Mouse (Mus musculus) midbrain, postnatal 0 days (tissue): ENCODE measurements around the gene Sin3b. TPM values are rescaled to one million over a fixed set of nuclear protein-coding genes. Genes with fewer than 3 reads are reported as not detected.

Experiments used
- ATAC-seq: fragments of 200-750 bp; cut with Nextera tagmentation; 2 replicates; pipeline ENCODE4 v1.8.0; 2017; ENCODE audit warnings: moderate number of reproducible peaks, mild to moderate bottlenecking, moderate TSS enrichment, moderate library complexity; ENCODE audit not compliant: low FRiP score
- DNase-seq: peaks from one replicate; pipeline ENCODE4 v3.0.0-alpha.2; 2015; ENCODE audit warnings: low spot score
- H3K27ac ChIP-seq: fragments of 300-500 bp; sonication (generic); 2 replicates; pipeline ENCODE4 v1.5.1; 2014; ENCODE audit warnings: low read depth, mild to moderate bottlenecking, low read length, mixed read lengths
- H3K27me3 ChIP-seq: fragments of 300-500 bp; sonication (generic); 2 replicates; pipeline ENCODE4 v1.6.1; 2014; ENCODE audit warnings: low read length, control low read depth, mixed read lengths; ENCODE audit not compliant: insufficient read depth
- H3K36me3 ChIP-seq: fragments of 300-500 bp; sonication (generic); 2 replicates; pipeline ENCODE4 v1.6.1; 2014; ENCODE audit warnings: low read length, control low read depth, mixed read lengths; ENCODE audit not compliant: insufficient read depth
- H3K4me1 ChIP-seq: fragments of 300-500 bp; sonication (generic); 2 replicates; pipeline ENCODE4 v1.6.1; 2014; ENCODE audit warnings: mild to moderate bottlenecking, control low read depth, antibody characterized with exemption, low read length, mixed read lengths; ENCODE audit not compliant: insufficient read depth
- H3K4me2 ChIP-seq: fragments of 300-500 bp; sonication (generic); 2 replicates; pipeline ENCODE4 v1.6.1; 2014; ENCODE audit warnings: low read depth, mild to moderate bottlenecking, low read length, mixed read lengths; ENCODE audit not compliant: poor library complexity, severe bottlenecking
- H3K4me3 ChIP-seq: fragments of 300-500 bp; sonication (generic); 2 replicates; pipeline ENCODE4 v1.5.1; 2014; ENCODE audit warnings: low read depth, mild to moderate bottlenecking, low read length, moderate library complexity
- H3K9ac ChIP-seq: fragments of 300-500 bp; sonication (generic); replicated peaks from 2 replicates; pipeline ENCODE4 v1.6.1; 2014; ENCODE audit warnings: mild to moderate bottlenecking, low read length, moderate library complexity, mixed read lengths; ENCODE audit not compliant: poor library complexity, severe bottlenecking
- H3K9me3 ChIP-seq: fragments of 300-500 bp; sonication (generic); 2 replicates; pipeline ENCODE4 v1.6.1; 2016; ENCODE audit warnings: low read length, control low read depth
- CTCF ChIP-seq: IDR thresholded peaks from 2 replicates; pipeline ENCODE4 v1.5.1; 2016; ENCODE audit warnings: antibody characterized with exemption, mild to moderate bottlenecking
- WGBS: fragments of 180-500 bp; shearing (Covaris S2); extraction: QIAGEN DNeasy Blood & Tissue Kit; methylation state at CpG from one replicate; pipeline ENCODE4 v1.1.7; 2014; 5-methylcytosine and 5-hydroxymethylcytosine counted together
- polyA plus RNA-seq: library from polyadenylated mRNA; unstranded; fragments of >200 nt; fragmentation: Nextera tagmentation; extraction: Ambion mirVana; gene quantifications from 2 replicates; pipeline ENCODE4 v1.2.1, GENCODE M21; 2015
- total RNA-seq: library from RNA; depleted of rRNA; stranded (reverse); fragments of >200 nt; gene quantifications from 2 replicates; pipeline ENCODE4 v1.2.3, GENCODE M21; 2014

The Sin3b gene
- total and polyA plus RNA-seq, 2 experiments from 2014 or later, result 234 to 256 TPM

DNA sequence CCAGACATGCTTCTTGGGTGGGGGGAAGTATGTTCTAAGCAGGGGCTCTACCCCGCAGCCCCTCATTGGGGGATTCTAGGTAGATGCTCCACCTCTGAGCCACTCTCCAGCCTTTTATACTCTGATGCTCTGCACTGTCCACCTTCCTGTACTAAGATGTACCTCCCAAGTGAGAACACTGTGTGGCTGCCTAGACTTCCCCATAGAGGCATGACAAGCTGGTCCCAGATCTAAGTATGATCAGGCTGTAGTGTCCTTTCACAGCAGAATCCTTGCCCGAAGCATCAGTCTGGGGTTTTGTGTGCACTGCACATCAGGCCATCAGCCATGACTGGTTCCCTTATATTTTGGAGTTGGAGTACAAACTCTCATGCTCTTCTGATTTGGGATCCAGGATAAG, 32.9 kb downstream of the Sin3b start:
- DNase-seq, result no peak

DNA sequence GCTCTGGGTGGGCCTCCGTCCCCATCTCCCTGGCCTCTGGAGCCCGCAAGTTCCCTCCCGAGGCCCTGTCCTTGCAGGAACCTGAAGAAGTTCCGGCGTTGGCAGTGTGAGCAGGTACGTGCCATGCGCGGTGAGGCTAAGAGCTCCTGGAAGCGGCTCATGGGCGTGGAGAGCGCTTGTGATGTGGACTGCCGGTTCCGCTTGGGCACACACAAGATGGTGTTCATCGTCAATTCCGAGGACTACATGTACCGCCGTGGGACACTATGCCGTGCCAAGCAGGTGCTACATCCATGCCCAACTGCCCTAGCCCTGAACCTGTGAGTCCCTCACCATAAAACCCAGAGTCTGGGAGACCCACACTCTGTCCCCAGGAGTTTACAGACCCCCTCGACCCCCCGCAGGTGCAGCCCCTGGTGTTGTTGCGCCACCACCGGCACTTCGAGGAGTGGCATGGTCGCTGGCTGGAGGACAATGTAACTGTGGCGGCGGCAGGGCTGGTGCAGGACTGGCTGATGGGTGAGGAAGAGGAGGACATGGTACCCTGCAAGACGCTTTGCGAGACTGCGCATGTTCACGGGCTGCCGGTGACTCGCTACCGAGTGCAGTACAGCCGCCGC, 33.8 kb downstream of the Sin3b start:
- H3K4me1 ChIP-seq, result no peaks in the 10 kb centered on the region
- H3K9me3 ChIP-seq, result no peaks in the 10 kb centered on the region
- H3K36me3 ChIP-seq, result peaks cover 54% of the 10 kb centered on the region
- H3K27ac ChIP-seq, result no peak overlapping the region
- H3K4me3 ChIP-seq, result no peak overlapping the region
- H3K4me2 ChIP-seq, result no peak overlapping the region
- DNase-seq (no peak), ATAC-seq (no peak)
- no peak overlapping the region for H3K9ac ChIP-seq
- no peaks in the 10 kb centered on the region for H3K27me3 ChIP-seq
- WGBS, result 97% methylated on average over 34 of the region's 35 CpGs
- TF ChIP-seq CTCF, result no peak

More for the DNA sequence above, 32.9 kb downstream of the Sin3b start:
- Histone ChIP-seq H3K4me1 (no peaks in the 10 kb centered on the region), H3K4me2 (no peak overlapping the region), H3K4me3 (no peak overlapping the region), H3K27ac (no peak overlapping the region), H3K36me3 (peaks cover 61% of the 10 kb centered on the region), H3K9me3 (no peaks in the 10 kb centered on the region), H3K27me3 (no peaks in the 10 kb centered on the region), H3K9ac (no peak overlapping the region)
- 100% methylated on average over 2 of the region's 2 CpGs for WGBS
- no peak for ATAC-seq
- no peak for TF ChIP-seq CTCF

DNA sequence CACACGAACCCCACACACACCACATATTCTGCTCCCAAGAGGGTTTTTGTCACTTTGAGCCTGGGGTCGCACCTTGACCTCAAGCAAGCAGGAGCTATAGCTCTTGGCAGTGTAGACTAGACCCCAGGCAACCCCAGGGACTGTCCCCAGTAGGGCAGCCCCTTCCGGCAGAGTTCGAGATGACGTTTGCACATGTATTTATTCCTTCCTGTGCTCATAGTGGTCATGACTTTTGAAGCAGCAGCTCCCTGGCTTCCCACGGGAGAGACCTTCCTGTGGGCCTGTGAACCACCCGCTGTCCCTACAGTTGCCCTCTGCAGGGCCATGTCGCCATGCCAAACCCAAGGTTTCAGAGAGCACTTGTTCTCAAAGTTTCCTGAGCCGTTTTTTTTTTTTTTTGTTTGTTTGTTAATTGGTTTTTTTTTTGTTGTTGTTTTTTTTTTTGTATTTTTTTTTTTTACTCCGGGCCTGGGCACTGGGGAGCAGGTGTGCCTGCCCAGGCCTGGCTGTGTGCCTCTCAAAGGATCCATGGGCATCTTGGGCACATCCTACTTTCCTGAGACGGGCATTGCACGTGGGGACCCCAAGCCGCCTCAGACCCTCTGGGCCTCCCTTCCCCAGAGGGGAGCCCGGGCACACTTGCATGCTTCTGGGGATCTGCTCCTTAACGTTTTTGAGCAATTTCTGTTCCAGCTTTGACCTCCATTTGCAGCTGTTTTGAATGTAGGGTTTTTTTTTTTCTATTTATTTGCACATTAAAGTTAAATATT, 34.5 kb downstream of the Sin3b start:
- Histone ChIP-seq H3K36me3 (peaks cover 46% of the 10 kb centered on the region), H3K4me3 (no peak overlapping the region), H3K27me3 (no peaks in the 10 kb centered on the region), H3K9ac (no peak overlapping the region), H3K4me1 (no peaks in the 10 kb centered on the region), H3K9me3 (no peaks in the 10 kb centered on the region), H3K27ac (no peak overlapping the region), H3K4me2 (no peak overlapping the region)
- WGBS, result 88% methylated on average over 15 of the region's 15 CpGs
- ATAC-seq (no peak), DNase-seq (no peak)
- no peak for TF ChIP-seq CTCF

DNA sequence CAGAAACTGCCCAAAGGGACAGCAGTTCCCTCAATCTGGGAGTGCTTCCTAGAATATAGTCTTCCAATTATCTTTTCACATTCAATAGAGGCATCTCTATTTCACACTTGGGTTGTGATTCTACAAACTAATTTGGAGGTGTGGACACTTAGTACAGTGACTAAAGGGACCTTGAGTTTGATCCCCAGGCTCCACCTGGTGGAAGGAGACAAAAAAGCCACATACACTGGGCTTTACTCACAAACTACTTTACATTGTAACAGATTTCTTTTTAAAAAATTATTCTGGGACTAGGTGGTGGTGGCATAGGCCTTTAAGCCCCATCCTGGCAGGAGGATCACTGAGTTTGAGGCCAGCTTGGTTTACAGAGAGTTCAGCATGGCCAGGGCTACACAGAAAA, 35.2 kb downstream of the Sin3b start:
- Histone ChIP-seq H3K4me2 (no peak overlapping the region), H3K9ac (no peak overlapping the region), H3K27ac (no peak overlapping the region), H3K4me1 (no peaks in the 10 kb centered on the region), H3K9me3 (no peaks in the 10 kb centered on the region), H3K4me3 (no peak overlapping the region), H3K27me3 (no peaks in the 10 kb centered on the region), H3K36me3 (peaks cover 40% of the 10 kb centered on the region)
- DNase-seq (no peak), ATAC-seq (no peak)
- TF ChIP-seq CTCF, result peak; percentile 53

DNA sequence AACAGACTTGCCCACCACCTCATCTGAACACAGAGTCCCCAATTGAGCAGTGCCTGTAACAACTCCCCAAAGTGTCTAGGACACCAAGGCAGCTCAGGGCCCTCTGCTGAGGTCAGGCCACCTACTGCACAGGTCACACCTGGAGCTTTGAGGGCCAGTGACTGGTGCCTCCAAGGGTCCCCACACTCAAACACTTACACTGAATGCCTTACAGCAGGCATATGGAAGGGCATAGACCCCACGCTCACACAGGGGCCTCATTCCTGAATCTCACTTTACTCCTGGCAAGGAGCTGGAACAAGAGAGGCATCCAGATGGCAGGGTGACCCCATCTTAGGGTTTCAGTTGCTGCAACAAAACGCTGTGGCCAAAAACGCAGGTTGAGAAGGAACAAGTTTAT, 37.1 kb downstream of the Sin3b start:
- Histone ChIP-seq H3K9me3 (no peaks in the 10 kb centered on the region), H3K9ac (no peak overlapping the region), H3K36me3 (peaks cover 27% of the 10 kb centered on the region), H3K4me1 (no peaks in the 10 kb centered on the region), H3K4me3 (no peak overlapping the region), H3K27me3 (no peaks in the 10 kb centered on the region), H3K27ac (no peak overlapping the region), H3K4me2 (no peak overlapping the region)
- no peak for ATAC-seq
- TF ChIP-seq CTCF, result no peak
- WGBS, result 94% methylated on average over 3 of the region's 3 CpGs
- no peak for DNase-seq

DNA sequence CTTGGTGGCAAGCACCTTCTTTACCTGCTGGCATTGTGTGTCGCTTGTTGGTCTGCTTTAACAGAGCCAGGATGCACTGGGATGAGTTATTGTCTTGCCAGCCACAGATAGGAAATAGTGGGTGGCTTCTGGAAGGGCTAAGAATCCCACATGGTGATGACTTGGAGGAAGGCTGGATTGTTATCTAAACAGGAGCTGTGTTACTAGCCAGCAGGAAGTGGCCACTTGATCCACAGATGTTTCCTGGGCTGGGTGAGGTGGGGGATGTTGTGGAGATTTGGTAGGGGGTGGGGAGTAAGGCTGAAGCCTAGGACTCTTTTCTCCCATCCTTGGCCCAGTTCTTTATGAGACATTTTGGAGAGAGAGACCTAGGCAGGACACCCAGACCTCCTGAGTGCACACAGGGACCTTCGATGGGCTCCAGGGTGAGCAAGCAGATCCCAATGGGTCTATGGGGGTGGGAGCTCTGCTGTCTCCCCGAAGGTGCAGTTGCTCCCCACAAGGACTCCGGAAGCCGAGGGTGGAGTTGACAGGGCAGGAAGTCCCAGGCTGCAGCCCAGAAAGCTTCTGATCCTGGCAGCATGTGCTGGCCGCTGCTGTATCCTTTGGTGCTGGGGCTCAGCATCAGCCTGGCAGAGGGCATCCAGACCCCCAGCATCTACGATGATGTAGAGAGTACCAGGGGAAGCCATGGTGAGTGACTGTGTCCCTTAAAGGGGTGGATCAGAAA, 38.4 kb downstream of the Sin3b start, which contains the start of gene F2rl3:
TSS of gene F2rl3 (plus strand) at position 559 of the 730 bp plus-strand sequence.
- ATAC-seq (no peak), DNase-seq (no peak)
- Histone ChIP-seq H3K27me3 (no peaks in the 10 kb centered on the region), H3K9me3 (no peaks in the 10 kb centered on the region), H3K36me3 (peaks cover 17% of the 10 kb centered on the region), H3K9ac (no peak within 1 kb of the TSS), H3K27ac (no peak within 1 kb of the TSS), H3K4me1 (no peaks in the 10 kb centered on the region), H3K4me2 (no peak within 1 kb of the TSS), H3K4me3 (no peak within 1 kb of the TSS)
- WGBS, result 85% methylated on average over 7 of the region's 7 CpGs
- TF ChIP-seq CTCF, result no peak
